Mouse (Mus musculus) liver, embryonic 18 days (tissue): ENCODE results near the gene Vgll4. TPM values are rescaled to one million over a fixed set of nuclear protein-coding genes. Genes with fewer than 3 reads are reported as not detected.

Source experiments
- polyA plus RNA-seq: library from polyadenylated mRNA; depleted of rRNA; stranded (reverse); fragments of >200 nt; gene quantifications from 2 replicates; pipeline ENCODE4 v1.2.3, GENCODE M21; 2012; rRNA removed

The Vgll4 gene
- 7.0 and 7.9 TPM in 2 replicates for polyA plus RNA-seq

DNA sequence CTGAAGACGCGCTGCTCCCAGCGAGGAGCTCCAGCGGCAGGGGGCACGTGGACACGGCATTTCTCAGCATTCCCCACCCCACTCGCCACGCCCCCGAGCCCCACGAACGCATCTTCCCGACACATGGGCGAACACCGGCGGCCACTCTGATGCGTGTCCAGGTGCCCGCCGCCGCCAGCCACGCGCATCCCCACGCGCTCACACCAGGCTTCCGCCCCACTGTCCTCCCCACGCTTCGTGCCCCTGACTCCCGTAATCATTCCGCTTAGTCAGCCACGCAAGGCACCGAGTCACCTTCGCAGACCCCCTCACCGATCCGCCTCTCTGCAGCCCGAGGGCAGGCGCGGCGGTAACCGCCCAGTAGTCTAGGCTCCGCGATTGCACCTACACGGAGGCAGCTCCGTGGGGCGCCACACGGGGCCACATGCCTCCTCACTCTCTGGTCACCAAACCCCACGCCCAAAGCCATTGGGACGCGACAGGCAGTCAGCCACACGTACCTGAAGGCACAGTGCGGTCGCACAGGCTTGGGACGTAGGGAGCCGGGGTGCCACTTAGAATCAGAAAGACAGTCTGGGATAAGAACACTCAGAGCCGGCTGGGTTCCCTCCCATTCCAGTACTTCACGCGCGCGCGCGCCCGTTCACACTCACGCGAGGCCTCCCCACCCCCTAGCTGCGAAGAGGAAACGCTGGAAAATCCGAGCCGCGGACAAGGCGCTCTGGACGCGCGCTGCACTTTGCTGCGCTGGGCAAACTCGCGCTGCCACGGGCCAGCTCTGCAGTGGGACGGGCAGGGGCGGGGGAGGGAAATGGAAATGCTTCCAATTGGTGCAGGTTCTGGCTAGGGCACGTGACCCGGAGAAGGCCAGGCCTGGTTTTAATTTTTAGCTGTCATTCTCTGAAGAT lies at the start of gene Vgll4:
TSS of gene Vgll4 (minus strand) at position 782 of the 908 bp plus-strand sequence.

Other genes with a start within 250 kb of the Vgll4 start
- 9.2 and 9.3 TPM in 2 replicates for gene Tamm41, start 67.9 kb upstream of the Vgll4 start, polyA plus RNA-seq
- 0.16 and 0.19 TPM in 2 replicates for gene Syn2, start 164.9 kb upstream of the Vgll4 start, polyA plus RNA-seq